Mouse (Mus musculus): Measurements from ENCODE around the gene Rgcc. TPM values are rescaled to one million over a fixed set of nuclear protein-coding genes. Genes with fewer than 3 reads are reported as not detected.

Gene Rgcc
- polyA plus RNA-seq, 1 experiment from 2014 or later, result 19.9 TPM

- Histone ChIP-seq H3K27me3 (ENCODE audit: control insufficient read depth, insufficient read depth, low read length) (no peaks in the 10 kb centered on the region), H3K36me3 (ENCODE audit: control insufficient read depth, insufficient read depth, low read length) (no peaks in the 10 kb centered on the region), H3K27ac (replicated peaks; ENCODE audit: low read depth, low read length) (no peak overlapping the region), H3K9ac (replicated peaks; ENCODE audit: low read length) (no peak overlapping the region), H3K4me2 (ENCODE audit: low read length) (no peak overlapping the region), H3K4me1 (ENCODE audit: control insufficient read depth, insufficient read depth, low read length) (no peaks in the 10 kb centered on the region), H3K9me3 (ENCODE audit: control insufficient read depth, low read length) (no peaks in the 10 kb centered on the region), H3K4me3 (replicated peaks; ENCODE audit: low read depth, low read length) (no peak overlapping the region)
- DNase-seq (peak; percentile 31), ATAC-seq (ENCODE audit: low FRiP score, low TSS enrichment) (no peak)
- 9% methylated on average over 4 of the region's 4 CpGs for WGBS
Observed at GRCm38 (mm10) chr14:79308364-79308763, 6.9 kb upstream of the Rgcc start.

- H3K4me1 ChIP-seq (ENCODE audit: control insufficient read depth, insufficient read depth, low read length), result no peaks in the 10 kb centered on the region
- no peak overlapping the region for H3K4me2 ChIP-seq (ENCODE audit: low read length)
- H3K4me3 ChIP-seq (replicated peaks; ENCODE audit: low read depth, low read length), result no peak overlapping the region
- no peaks in the 10 kb centered on the region for H3K36me3 ChIP-seq (ENCODE audit: control insufficient read depth, insufficient read depth, low read length)
- no peak overlapping the region for H3K9ac ChIP-seq (replicated peaks; ENCODE audit: low read length)
- DNase-seq (no peak), ATAC-seq (ENCODE audit: low FRiP score, low TSS enrichment) (no peak)
- H3K27me3 ChIP-seq (ENCODE audit: control insufficient read depth, insufficient read depth, low read length), result no peaks in the 10 kb centered on the region
- no peak overlapping the region for H3K27ac ChIP-seq (replicated peaks; ENCODE audit: low read depth, low read length)
- WGBS, result 40% methylated on average over 5 of the region's 5 CpGs
- no peaks in the 10 kb centered on the region for H3K9me3 ChIP-seq (ENCODE audit: control insufficient read depth, low read length)
Observed at GRCm38 (mm10) chr14:79307908-79308307, 6.5 kb upstream of the Rgcc start.

- H3K4me1 ChIP-seq (ENCODE audit: control insufficient read depth, insufficient read depth, low read length), result no peaks in the 10 kb centered on the region
- no peak for ATAC-seq (ENCODE audit: low FRiP score, low TSS enrichment)
- whole genome bisulfite sequencing, result 91% methylated on average over 7 of the region's 7 CpGs
- H3K4me3 ChIP-seq (replicated peaks; ENCODE audit: low read depth, low read length), result no peak overlapping the region
- DNase-seq, result no peak
- H3K9ac ChIP-seq (replicated peaks; ENCODE audit: low read length), result no peak overlapping the region
- H3K27me3 ChIP-seq (ENCODE audit: control insufficient read depth, insufficient read depth, low read length), result no peaks in the 10 kb centered on the region
- no peaks in the 10 kb centered on the region for H3K36me3 ChIP-seq (ENCODE audit: control insufficient read depth, insufficient read depth, low read length)
- no peak overlapping the region for H3K4me2 ChIP-seq (ENCODE audit: low read length)
- no peak overlapping the region for H3K27ac ChIP-seq (replicated peaks; ENCODE audit: low read depth, low read length)
- no peaks in the 10 kb centered on the region for H3K9me3 ChIP-seq (ENCODE audit: control insufficient read depth, low read length)
Observed at GRCm38 (mm10) chr14:79307138-79307537, 5.7 kb upstream of the Rgcc start.

- ATAC-seq (ENCODE audit: low FRiP score, low TSS enrichment) (no peak), DNase-seq (no peak)
- no peaks in the 10 kb centered on the region for H3K36me3 ChIP-seq (ENCODE audit: control insufficient read depth, insufficient read depth, low read length)
- no peak overlapping the region for H3K4me3 ChIP-seq (replicated peaks; ENCODE audit: low read depth, low read length)
- H3K4me1 ChIP-seq (ENCODE audit: control insufficient read depth, insufficient read depth, low read length), result no peaks in the 10 kb centered on the region; the same call in 1 of the 2 replicates
- no peak overlapping the region for H3K4me2 ChIP-seq (ENCODE audit: low read length)
- H3K27ac ChIP-seq (replicated peaks; ENCODE audit: low read depth, low read length), result no peak overlapping the region
- H3K9ac ChIP-seq (replicated peaks; ENCODE audit: low read length), result no peak overlapping the region
- peaks cover 9% of the 10 kb centered on the region for H3K27me3 ChIP-seq (ENCODE audit: control insufficient read depth, insufficient read depth, low read length)
- no peaks in the 10 kb centered on the region for H3K9me3 ChIP-seq (ENCODE audit: control insufficient read depth, low read length)
- WGBS, result 89% methylated on average over 6 of the region's 6 CpGs
Observed at GRCm38 (mm10) chr14:79304873-79305464, 3.5 kb upstream of the Rgcc start.

- H3K4me3 ChIP-seq (replicated peaks; ENCODE audit: low read depth, low read length), result no peak overlapping the region
- peaks cover 19% of the 10 kb centered on the region for H3K27me3 ChIP-seq (ENCODE audit: control insufficient read depth, insufficient read depth, low read length)
- no peak for DNase-seq
- no peak for ATAC-seq (ENCODE audit: low FRiP score, low TSS enrichment)
- H3K9me3 ChIP-seq (ENCODE audit: control insufficient read depth, low read length), result no peaks in the 10 kb centered on the region
- WGBS, result 80% methylated on average over 2 of the region's 2 CpGs
- no peaks in the 10 kb centered on the region; the same call in 1 of the 2 replicates for H3K4me1 ChIP-seq (ENCODE audit: control insufficient read depth, insufficient read depth, low read length)
- no peaks in the 10 kb centered on the region for H3K36me3 ChIP-seq (ENCODE audit: control insufficient read depth, insufficient read depth, low read length)
- H3K4me2 ChIP-seq (ENCODE audit: low read length), result no peak overlapping the region
- no peak overlapping the region for H3K27ac ChIP-seq (replicated peaks; ENCODE audit: low read depth, low read length)
- no peak overlapping the region for H3K9ac ChIP-seq (replicated peaks; ENCODE audit: low read length)
Observed at GRCm38 (mm10) chr14:79303150-79303549, 1.7 kb upstream of the Rgcc start.

- WGBS, result under 1% methylated on average over 52 of the region's 52 CpGs
- peak overlapping the region; percentile 38 for H3K9ac ChIP-seq (replicated peaks; ENCODE audit: low read length)
- H3K4me2 ChIP-seq (ENCODE audit: low read length), result peak overlapping the region; percentile 79
- ATAC-seq (ENCODE audit: low FRiP score, low TSS enrichment) (peak; percentile 26), DNase-seq (peak; percentile 76)
- no peaks in the 10 kb centered on the region for H3K36me3 ChIP-seq (ENCODE audit: control insufficient read depth, insufficient read depth, low read length)
- H3K27ac ChIP-seq (replicated peaks; ENCODE audit: low read depth, low read length), result no peak overlapping the region
- peaks cover 9% of the 10 kb centered on the region for H3K4me1 ChIP-seq (ENCODE audit: control insufficient read depth, insufficient read depth, low read length)
- H3K4me3 ChIP-seq (replicated peaks; ENCODE audit: low read depth, low read length), result peak overlapping the region; percentile 44
- no peaks in the 10 kb centered on the region for H3K9me3 ChIP-seq (ENCODE audit: control insufficient read depth, low read length)
- peaks cover 19% of the 10 kb centered on the region for H3K27me3 ChIP-seq (ENCODE audit: control insufficient read depth, insufficient read depth, low read length)
Observed at GRCm38 (mm10) chr14:79300641-79301350, 649 bp downstream of the Rgcc start.

- Histone ChIP-seq H3K4me1 (ENCODE audit: control insufficient read depth, insufficient read depth, low read length) (peaks cover 9% of the 10 kb centered on the region), H3K27ac (replicated peaks; ENCODE audit: low read depth, low read length) (no peak overlapping the region), H3K9ac (replicated peaks; ENCODE audit: low read length) (no peak overlapping the region), H3K4me3 (replicated peaks; ENCODE audit: low read depth, low read length) (peak overlapping the region; percentile 44; the same call in 1 of the 2 replicates), H3K9me3 (ENCODE audit: control insufficient read depth, low read length) (no peaks in the 10 kb centered on the region), H3K4me2 (ENCODE audit: low read length) (peak overlapping the region; percentile 79), H3K36me3 (ENCODE audit: control insufficient read depth, insufficient read depth, low read length) (no peaks in the 10 kb centered on the region), H3K27me3 (ENCODE audit: control insufficient read depth, insufficient read depth, low read length) (peaks cover 19% of the 10 kb centered on the region)
- ATAC-seq (ENCODE audit: low FRiP score, low TSS enrichment) (no peak), DNase-seq (no peak)
- WGBS, result 22% methylated on average over 6 of the region's 6 CpGs
Observed at GRCm38 (mm10) chr14:79299796-79300195, 1.6 kb downstream of the Rgcc start.

GRCm38 (mm10) chr14:79299230-79299629, 2.2 kb downstream of the Rgcc start:
- peaks cover 19% of the 10 kb centered on the region for H3K27me3 ChIP-seq (ENCODE audit: control insufficient read depth, insufficient read depth, low read length)
- no peak overlapping the region; the same call in 1 of the 2 replicates for H3K4me2 ChIP-seq (ENCODE audit: low read length)
- no peaks in the 10 kb centered on the region for H3K9me3 ChIP-seq (ENCODE audit: control insufficient read depth, low read length)
- peaks cover 9% of the 10 kb centered on the region for H3K4me1 ChIP-seq (ENCODE audit: control insufficient read depth, insufficient read depth, low read length)
- WGBS, result 48% methylated on average over 4 of the region's 4 CpGs
- ATAC-seq (ENCODE audit: low FRiP score, low TSS enrichment) (no peak), DNase-seq (no peak)
- no peak overlapping the region for H3K9ac ChIP-seq (replicated peaks; ENCODE audit: low read length)
- no peak overlapping the region for H3K4me3 ChIP-seq (replicated peaks; ENCODE audit: low read depth, low read length)
- no peak overlapping the region for H3K27ac ChIP-seq (replicated peaks; ENCODE audit: low read depth, low read length)
- no peaks in the 10 kb centered on the region for H3K36me3 ChIP-seq (ENCODE audit: control insufficient read depth, insufficient read depth, low read length)
